Mouse (Mus musculus) midbrain, embryonic 10.5 days (tissue): ENCODE data around the gene Brd3. TPM values are rescaled to one million over a fixed set of nuclear protein-coding genes. Genes with fewer than 3 reads are reported as not detected.
"Not testable (repeated sequence)": the region's sequence is repeated elsewhere in the genome, so short reads cannot be mapped to it uniquely, and the experiment has no call there.

Experiments
- DNase-seq: peaks from one replicate; pipeline ENCODE4 v3.0.0-alpha.2; 2017; ENCODE audit warnings: low spot score
- H3K27ac ChIP-seq: fragments of 300-500 bp; sonication (generic); replicated peaks from 2 replicates; pipeline ENCODE4 v1.5.1; 2016; ENCODE audit warnings: mild to moderate bottlenecking
- H3K27me3 ChIP-seq: fragments of 300-500 bp; sonication (generic); 2 replicates; pipeline ENCODE4 v1.6.1; 2016; ENCODE audit warnings: low read depth, mild to moderate bottlenecking; ENCODE audit not compliant: poor library complexity, severe bottlenecking
- H3K36me3 ChIP-seq: fragments of 300-500 bp; sonication (generic); 2 replicates; pipeline ENCODE4 v1.6.1; 2016; ENCODE audit warnings: mild to moderate bottlenecking, moderate library complexity
- H3K4me1 ChIP-seq: fragments of 300-500 bp; sonication (generic); 2 replicates; pipeline ENCODE4 v1.6.1; 2016
- H3K4me3 ChIP-seq: fragments of 300-500 bp; sonication (generic); 2 replicates; pipeline ENCODE4 v1.5.1; 2016; ENCODE audit warnings: mild to moderate bottlenecking, moderate library complexity
- H3K9me3 ChIP-seq: fragments of 300-500 bp; sonication (generic); replicated peaks from 2 replicates; pipeline ENCODE4 v1.6.1; 2016; ENCODE audit warnings: mild to moderate bottlenecking
- WGBS: fragments of 180-500 bp; shearing (Covaris S2); methylation state at CpG from one replicate; pipeline ENCODE4 v1.1.7; 2016; 5-methylcytosine and 5-hydroxymethylcytosine counted together
- polyA plus RNA-seq: library from polyadenylated mRNA; unstranded; fragments of >200 nt; fragmentation: Nextera tagmentation; extraction: Ambion mirVana; gene quantifications from 2 replicates; pipeline ENCODE4 v1.2.1, GENCODE M21; 2016

Gene Brd3
- polyA plus RNA-seq = 156 and 166 TPM in 2 replicates

DNA sequence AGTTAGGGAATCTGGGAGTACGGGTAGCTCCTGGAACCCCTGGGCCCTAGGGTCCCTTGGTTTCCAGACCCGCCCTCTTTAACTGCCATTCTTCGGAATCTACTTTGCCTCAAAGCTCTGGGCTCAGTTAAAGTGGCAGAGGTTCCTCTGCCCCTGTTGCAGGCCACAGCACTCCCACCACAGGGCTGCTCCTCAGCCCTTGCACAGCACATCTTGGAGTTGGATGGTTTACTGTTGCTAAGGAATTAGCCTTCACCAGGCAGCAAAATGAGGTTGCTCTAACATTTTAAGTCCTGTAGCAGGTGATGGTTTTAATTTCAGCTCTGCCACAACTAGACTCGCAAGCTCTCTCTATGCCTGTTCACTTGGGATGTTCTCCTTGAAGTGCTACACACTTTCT, at the start of gene Brd3:
Gene Brd3, minus strand, starts transcription at position 101 of the 400 bp plus-strand sequence.
- WGBS = 68% methylated on average over 4 of the region's 4 CpGs
- Histone ChIP-seq H3K27ac (no peak within 1 kb of the TSS), H3K27me3 (no peaks in the 10 kb centered on the region), H3K9me3 (no peaks in the 10 kb centered on the region), H3K36me3 (no peaks in the 10 kb centered on the region), H3K4me3 (no peak within 1 kb of the TSS), H3K4me1 (peaks cover 12% of the 10 kb centered on the region)
- no peak for DNase-seq

GRCm38 (mm10) chr2:27556921-27557320, 49.5 kb upstream of the Brd3 start:
- 87% methylated on average over 6 of the region's 6 CpGs for WGBS

GRCm38 (mm10) chr2:27554308-27554707, 46.8 kb upstream of the Brd3 start:
- Histone ChIP-seq H3K36me3 (no peaks in the 10 kb centered on the region), H3K27me3 (peaks cover 4% of the 10 kb centered on the region; the same call in 1 of the 2 replicates), H3K9me3 (no peaks in the 10 kb centered on the region), H3K27ac (no peak overlapping the region), H3K4me3 (no peak overlapping the region), H3K4me1 (no peaks in the 10 kb centered on the region)
- 84% methylated on average over 9 of the region's 9 CpGs for WGBS
- DNase-seq = no peak

More at GRCm38 (mm10) chr2:27556921-27557320, 49.5 kb upstream of the Brd3 start:
- Histone ChIP-seq H3K27me3 (peaks cover 4% of the 10 kb centered on the region; the same call in 1 of the 2 replicates), H3K4me3 (no peak overlapping the region), H3K36me3 (no peaks in the 10 kb centered on the region), H3K9me3 (no peaks in the 10 kb centered on the region), H3K27ac (no peak overlapping the region), H3K4me1 (peaks cover under 1% of the 10 kb centered on the region)
- DNase-seq = no peak

DNA sequence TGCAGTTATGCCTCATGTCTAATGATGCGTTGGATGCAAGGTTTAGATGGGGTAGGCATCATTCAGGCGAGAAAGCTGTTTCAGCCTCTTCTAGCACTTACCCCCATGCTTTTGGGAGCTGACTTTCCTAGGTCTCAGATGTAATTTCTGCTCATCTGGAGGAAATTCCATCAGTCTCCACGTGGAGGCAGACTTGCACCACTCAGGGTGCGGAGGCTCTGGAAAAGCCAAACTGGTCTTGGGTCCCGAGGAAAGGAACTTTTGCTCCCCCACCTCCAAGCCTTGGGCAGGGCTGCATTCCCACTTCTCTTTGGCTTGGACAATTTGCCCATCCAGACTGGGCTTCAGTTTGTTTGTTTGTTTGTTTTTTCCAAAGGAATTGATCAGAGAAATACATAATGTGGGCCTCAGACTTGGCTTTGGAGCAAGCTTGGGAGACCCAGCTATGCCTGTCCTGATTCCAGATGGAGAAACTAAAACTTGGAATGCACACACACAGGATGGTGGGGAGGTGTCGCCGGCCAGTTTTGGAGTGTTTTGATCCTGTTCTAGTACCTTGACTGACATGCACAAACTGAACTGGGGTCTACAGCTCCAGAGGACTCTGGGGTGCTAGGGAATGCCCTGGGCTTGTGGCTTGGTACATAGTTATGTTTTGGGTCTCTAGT, 45.3 kb upstream of the Brd3 start:
- Histone ChIP-seq H3K27ac (no peak overlapping the region), H3K27me3 (peaks cover 4% of the 10 kb centered on the region; the same call in 1 of the 2 replicates), H3K4me1 (no peaks in the 10 kb centered on the region), H3K36me3 (no peaks in the 10 kb centered on the region), H3K4me3 (no peak overlapping the region), H3K9me3 (no peaks in the 10 kb centered on the region)
- DNase-seq = peak; percentile 74
- WGBS = 26% methylated on average over 7 of the region's 7 CpGs

DNA sequence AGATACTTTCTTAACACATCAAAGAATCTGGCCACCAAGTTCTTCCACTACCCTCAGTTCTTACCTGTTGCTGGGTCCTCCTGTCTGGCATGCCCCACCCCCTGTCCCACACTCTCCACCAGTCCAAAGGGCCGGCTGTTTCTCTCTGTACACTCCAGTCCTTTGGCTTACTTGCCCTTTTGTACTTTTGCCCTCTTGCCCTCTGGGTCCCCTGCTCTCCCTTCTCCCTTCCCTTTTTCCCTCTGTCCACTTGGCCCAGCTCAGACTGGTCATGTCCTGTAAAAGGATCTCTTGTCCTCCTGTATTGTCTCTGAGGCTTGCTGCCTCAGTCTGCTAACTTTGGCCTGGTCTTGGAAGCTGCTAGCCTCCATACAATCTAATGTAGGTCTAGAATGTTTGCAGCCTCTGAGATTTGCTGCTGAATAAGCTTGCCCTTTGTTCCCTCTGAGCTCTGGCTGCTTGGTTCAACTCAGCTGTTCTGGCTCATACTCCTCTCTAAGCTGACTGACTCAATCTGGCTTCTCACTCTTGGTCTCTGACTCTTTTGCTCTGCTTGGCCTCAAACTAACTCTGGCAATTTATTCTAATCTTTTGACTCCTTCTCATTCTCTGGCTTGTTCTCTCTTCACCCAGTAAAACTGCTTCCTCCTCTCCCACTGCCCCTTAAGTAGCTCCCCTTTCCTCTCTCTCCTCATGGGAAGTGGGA, 41.4 kb upstream of the Brd3 start:
- Histone ChIP-seq H3K4me1 (no peaks in the 10 kb centered on the region), H3K9me3 (no peaks in the 10 kb centered on the region; the same call in 1 of the 2 replicates), H3K27ac (no peak overlapping the region), H3K36me3 (no peaks in the 10 kb centered on the region), H3K27me3 (no peaks in the 10 kb centered on the region), H3K4me3 (no peak overlapping the region)
- no peak for DNase-seq
- 96% methylated on average over 1 of the region's 1 CpGs for WGBS

DNA sequence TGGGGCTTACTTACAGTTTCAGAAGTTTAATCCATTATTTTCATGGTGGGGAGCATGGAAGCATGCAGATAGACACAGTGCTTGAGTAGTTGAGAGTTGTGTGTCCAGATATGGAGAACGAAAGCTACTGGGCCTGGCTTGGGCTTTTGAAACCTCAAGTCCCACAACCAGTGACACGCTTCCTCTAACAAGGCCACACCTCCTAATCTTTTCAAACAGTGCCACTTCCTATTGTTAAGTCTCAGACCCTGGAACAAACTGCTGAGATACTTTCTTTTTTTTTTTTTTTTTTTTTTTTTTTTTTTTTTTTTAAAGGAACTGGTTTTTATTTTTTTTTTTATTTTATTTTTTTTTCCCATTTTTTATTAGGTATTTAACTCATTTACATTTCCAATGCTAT, 40.5 kb upstream of the Brd3 start:
- DNase-seq = no peak
- H3K9me3 ChIP-seq = no peaks in the 10 kb centered on the region; the same call in 1 of the 2 replicates
- H3K4me3 ChIP-seq = no peak overlapping the region
- H3K36me3 ChIP-seq = no peaks in the 10 kb centered on the region
- no peaks in the 10 kb centered on the region for H3K27me3 ChIP-seq
- no peaks in the 10 kb centered on the region for H3K4me1 ChIP-seq
- WGBS = 90% methylated on average over 2 of the region's 2 CpGs
- no peak overlapping the region for H3K27ac ChIP-seq

DNA sequence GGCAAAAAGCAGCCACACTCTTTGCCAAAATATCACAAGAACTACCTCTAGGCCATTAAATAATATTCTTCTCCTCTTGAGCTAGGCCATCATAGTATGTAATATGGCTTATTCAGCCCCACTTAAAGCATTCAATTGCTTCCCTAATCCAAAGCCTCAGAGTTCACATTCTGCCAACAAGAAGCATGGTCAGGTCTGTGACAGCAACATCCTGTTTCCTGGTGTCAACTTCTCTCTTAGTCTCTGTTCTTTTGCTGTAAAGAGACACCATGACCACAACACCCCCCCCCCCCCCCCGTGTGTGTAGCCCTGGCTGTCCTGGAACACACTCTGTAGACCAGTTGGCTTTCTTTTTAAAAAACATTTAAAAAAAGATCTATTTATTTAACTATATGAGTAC, 39.9 kb upstream of the Brd3 start:
- H3K9me3 ChIP-seq = no peaks in the 10 kb centered on the region; the same call in 1 of the 2 replicates
- H3K27me3 ChIP-seq = no peaks in the 10 kb centered on the region
- H3K4me3 ChIP-seq = no peak overlapping the region
- 32% methylated on average over 1 of the region's 1 CpGs for WGBS
- DNase-seq = no peak
- no peaks in the 10 kb centered on the region for H3K36me3 ChIP-seq
- no peaks in the 10 kb centered on the region for H3K4me1 ChIP-seq
- H3K27ac ChIP-seq = no peak overlapping the region

- not testable (repeated sequence) for H3K27ac ChIP-seq, H3K36me3 ChIP-seq, H3K9me3 ChIP-seq, H3K4me1 ChIP-seq, DNase-seq, H3K4me3 ChIP-seq, H3K27me3 ChIP-seq
- 94% methylated on average over 8 of the region's 8 CpGs for WGBS
These were observed 38.6 kb upstream of the Brd3 start for GRCm38 (mm10) chr2:27546041-27546440.

DNA sequence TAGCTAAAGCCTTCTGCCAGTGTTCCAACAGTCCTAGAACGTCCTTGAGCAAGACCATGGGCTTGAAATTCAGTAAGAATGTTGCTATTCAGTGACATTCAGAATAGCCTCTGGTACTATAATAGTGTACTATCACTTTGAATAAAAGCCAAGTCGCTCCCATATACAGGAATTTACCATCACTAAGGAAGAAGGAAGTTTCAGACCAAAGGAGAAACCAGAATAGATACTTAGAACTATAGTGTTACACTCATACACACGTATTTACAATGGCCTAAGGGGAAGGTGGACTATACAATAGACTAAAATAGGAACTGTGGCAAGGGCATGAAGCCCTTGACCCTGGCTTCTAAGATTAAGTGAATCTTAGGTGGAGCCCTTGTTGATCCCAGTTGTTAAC, 38.1 kb upstream of the Brd3 start:
- 82% methylated on average over 3 of the region's 3 CpGs for WGBS
- H3K36me3 ChIP-seq = not testable (repeated sequence)

DNA sequence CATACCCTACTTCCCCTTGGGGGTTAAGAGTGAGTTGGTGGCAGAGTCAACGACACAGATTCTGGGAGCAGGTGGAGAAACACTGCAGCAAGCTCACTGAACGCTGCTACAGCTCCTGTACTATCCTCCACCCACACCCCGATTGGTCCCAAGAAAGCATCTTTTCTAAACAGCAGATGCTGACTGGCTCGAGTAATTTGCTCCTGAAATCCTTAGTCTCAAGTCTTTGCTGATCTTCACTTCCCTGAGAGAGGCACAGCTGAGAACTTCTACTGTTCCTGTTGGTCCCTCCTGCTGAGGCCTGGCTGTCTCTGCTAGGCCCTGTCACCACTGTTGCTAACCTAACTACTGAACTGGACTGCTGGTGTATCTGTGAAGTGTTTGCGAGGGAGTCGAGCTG, 37.2 kb upstream of the Brd3 start:
- DNase-seq = no peak
- no peaks in the 10 kb centered on the region for H3K36me3 ChIP-seq
- no peak overlapping the region for H3K4me3 ChIP-seq
- peaks cover 14% of the 10 kb centered on the region for H3K4me1 ChIP-seq
- 88% methylated on average over 6 of the region's 6 CpGs for WGBS
- H3K27ac ChIP-seq = no peak overlapping the region
- no peaks in the 10 kb centered on the region; the same call in 1 of the 2 replicates for H3K9me3 ChIP-seq
- H3K27me3 ChIP-seq = no peaks in the 10 kb centered on the region

More for the DNA sequence above, 38.1 kb upstream of the Brd3 start:
- H3K27ac ChIP-seq, H3K4me3 ChIP-seq, DNase-seq, H3K27me3 ChIP-seq, H3K9me3 ChIP-seq: not testable (repeated sequence)
- H3K4me1 ChIP-seq = peaks cover 12% of the 10 kb centered on the region

DNA sequence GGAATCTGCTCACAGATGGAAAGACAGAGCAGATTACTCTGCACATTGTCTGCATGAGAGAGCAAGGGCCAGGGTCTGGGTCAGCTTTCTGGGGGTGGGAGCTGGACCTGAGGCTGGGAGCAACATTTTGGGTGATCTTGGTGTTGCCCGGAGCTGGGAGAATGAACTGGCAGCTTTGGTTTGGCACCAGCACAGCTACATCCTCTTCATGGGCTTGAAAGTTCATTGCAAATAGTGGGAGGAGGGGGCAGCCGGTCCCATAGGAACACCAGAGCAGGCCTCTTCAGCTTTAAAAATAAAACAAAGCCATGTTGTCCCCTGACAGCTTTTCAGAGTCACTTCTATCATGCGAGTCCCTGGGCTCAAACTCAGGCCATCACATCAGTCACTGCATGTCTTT, 33.8 kb upstream of the Brd3 start:
- no peak for DNase-seq
- H3K4me3 ChIP-seq = peak overlapping the region; percentile 53
- peaks cover 9% of the 10 kb centered on the region for H3K36me3 ChIP-seq
- 96% methylated on average over 3 of the region's 3 CpGs for WGBS
- peaks cover 19% of the 10 kb centered on the region for H3K4me1 ChIP-seq
- H3K9me3 ChIP-seq = no peaks in the 10 kb centered on the region; the same call in 1 of the 2 replicates
- H3K27me3 ChIP-seq = no peaks in the 10 kb centered on the region
- H3K27ac ChIP-seq = peak overlapping the region; percentile 92; the same call in 1 of the 2 replicates

GRCm38 (mm10) chr2:27540515-27540836, 33.0 kb upstream of the Brd3 start:
- WGBS = 33% methylated on average over 10 of the region's 10 CpGs
- no peaks in the 10 kb centered on the region for H3K27me3 ChIP-seq
- H3K27ac ChIP-seq = peak overlapping the region; percentile 92
- H3K4me3 ChIP-seq = peak overlapping the region; percentile 53
- DNase-seq = no peak
- H3K9me3 ChIP-seq = no peaks in the 10 kb centered on the region
- peaks cover 17% of the 10 kb centered on the region for H3K36me3 ChIP-seq
- peaks cover 19% of the 10 kb centered on the region for H3K4me1 ChIP-seq
